Mouse (Mus musculus) forebrain, embryonic 13.5 days (tissue): ENCODE data around the gene Ldb1. TPM values are rescaled to one million over a fixed set of nuclear protein-coding genes. Genes with fewer than 3 reads are reported as not detected.

Experiments used
- ATAC-seq: fragments of 200-750 bp; cut with Nextera tagmentation; 2 replicates; pipeline ENCODE4 v1.8.0; 2017
- H3K27ac ChIP-seq: fragments of 300-500 bp; sonication (generic); 2 replicates; pipeline ENCODE4 v1.5.1; 2015; ENCODE audit warnings: inconsistent platforms, mild to moderate bottlenecking, moderate library complexity
- H3K27me3 ChIP-seq: fragments of 300-500 bp; sonication (generic); 2 replicates; pipeline ENCODE4 v1.6.1; 2015; ENCODE audit warnings: mild to moderate bottlenecking, inconsistent platforms
- H3K36me3 ChIP-seq: fragments of 300-500 bp; sonication (generic); 2 replicates; pipeline ENCODE4 v1.6.1; 2015; ENCODE audit warnings: mild to moderate bottlenecking, inconsistent platforms; ENCODE audit not compliant: poor library complexity, severe bottlenecking
- H3K4me1 ChIP-seq: fragments of 300-500 bp; sonication (generic); 2 replicates; pipeline ENCODE4 v1.6.1; 2015; ENCODE audit warnings: inconsistent platforms
- H3K4me2 ChIP-seq: fragments of 300-500 bp; sonication (generic); 2 replicates; pipeline ENCODE4 v1.6.1; 2015; ENCODE audit warnings: inconsistent platforms, mild to moderate bottlenecking, moderate library complexity
- H3K4me3 ChIP-seq: fragments of 300-500 bp; sonication (generic); 2 replicates; pipeline ENCODE4 v1.5.1; 2015; ENCODE audit warnings: mild to moderate bottlenecking, inconsistent platforms
- H3K9ac ChIP-seq: fragments of 300-500 bp; sonication (generic); 2 replicates; pipeline ENCODE4 v1.6.1; 2015; ENCODE audit warnings: mild to moderate bottlenecking, inconsistent platforms
- H3K9me3 ChIP-seq: fragments of 300-500 bp; sonication (generic); replicated peaks from 2 replicates; pipeline ENCODE4 v1.6.1; 2016; ENCODE audit warnings: inconsistent platforms
- whole genome bisulfite sequencing: fragments of 180-500 bp; shearing (Covaris S2); methylation state at CpG from one replicate; pipeline ENCODE4 v1.1.7; 2015; 5-methylcytosine and 5-hydroxymethylcytosine counted together
- polyA plus RNA-seq: library from polyadenylated mRNA; unstranded; fragments of >200 nt; fragmentation: Nextera tagmentation; extraction: Ambion mirVana; gene quantifications from 2 replicates; pipeline ENCODE4 v1.2.1, GENCODE M21; 2015

The Ldb1 gene
- polyA plus RNA-seq, 1 experiment from 2014 or later = 119 TPM

- 95% methylated on average over 3 of the region's 3 CpGs for WGBS
- Histone ChIP-seq H3K9ac (no peak overlapping the region), H3K27me3 (no peaks in the 10 kb centered on the region), H3K36me3 (peaks cover 5% of the 10 kb centered on the region; the same call in 1 of the 2 replicates), H3K9me3 (no peaks in the 10 kb centered on the region), H3K4me3 (no peak overlapping the region), H3K27ac (no peak overlapping the region), H3K4me1 (no peaks in the 10 kb centered on the region), H3K4me2 (no peak overlapping the region)
- ATAC-seq = no peak
These were observed 56.8 kb downstream of the Ldb1 start for GRCm38 (mm10) chr19:45988238-45988637.

DNA sequence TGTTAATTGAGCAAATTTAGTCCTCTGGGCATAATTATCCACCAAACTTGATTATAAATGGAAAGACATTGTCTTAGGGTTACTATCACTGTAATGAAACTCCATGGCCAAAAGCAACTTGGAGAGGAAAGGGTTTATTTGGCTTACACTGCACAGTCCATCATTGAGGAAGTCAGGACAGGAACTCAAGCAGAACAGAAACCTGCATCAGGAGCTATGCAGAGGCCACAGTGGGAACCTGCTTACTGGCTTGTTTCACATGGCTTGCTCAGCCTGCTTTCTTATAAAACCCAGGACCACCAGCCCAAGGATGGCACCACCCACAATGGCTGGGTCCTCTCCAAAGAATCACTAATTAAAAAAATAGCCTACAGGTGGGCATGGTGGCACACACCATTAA lies 60.6 kb downstream of the Ldb1 start:
- no peaks in the 10 kb centered on the region for H3K27me3 ChIP-seq
- no peak for ATAC-seq

More for the DNA sequence above, 60.6 kb downstream of the Ldb1 start:
- peaks cover 8% of the 10 kb centered on the region for H3K36me3 ChIP-seq
- no peak overlapping the region for H3K4me3 ChIP-seq
- no peaks in the 10 kb centered on the region for H3K9me3 ChIP-seq
- H3K4me2 ChIP-seq = no peak overlapping the region
- no peak overlapping the region for H3K27ac ChIP-seq
- no peaks in the 10 kb centered on the region for H3K4me1 ChIP-seq
- no peak overlapping the region for H3K9ac ChIP-seq

Other genes with a start within 250 kb of the Ldb1 start
- gene Kcnip2, start 229.2 kb downstream of the Ldb1 start, polyA plus RNA-seq = 2.7 and 3.3 TPM in 2 replicates
- 17.0 and 21.5 TPM in 2 replicates for gene Armh3, start 46.7 kb downstream of the Ldb1 start, polyA plus RNA-seq
- 1.6 and 1.9 TPM in 2 replicates for gene Hps6, start 41.7 kb downstream of the Ldb1 start, polyA plus RNA-seq
- gene Pprc1, start 328 bp downstream of the Ldb1 start, polyA plus RNA-seq = 22.3 and 26.6 TPM in 2 replicates
- 87.8 and 94.8 TPM in 2 replicates for gene Nolc1, start 30.6 kb upstream of the Ldb1 start, polyA plus RNA-seq
- not detected in 2 replicates for gene Elovl3, start 86.7 kb upstream of the Ldb1 start, polyA plus RNA-seq
- gene Pitx3, start 103.1 kb upstream of the Ldb1 start, polyA plus RNA-seq = 0.47 TPM in 1 of 2 replicates, not detected in the other
- gene Gbf1, start 107.3 kb upstream of the Ldb1 start, polyA plus RNA-seq = 54.4 and 62.8 TPM in 2 replicates